Mouse (Mus musculus) left cerebral cortex, postnatal 4 days (tissue): ENCODE data around the gene Gapvd1. TPM values are rescaled to one million over a fixed set of nuclear protein-coding genes. Genes with fewer than 3 reads are reported as not detected.

ENCODE experiments used
- DNase-seq: peaks from one replicate; pipeline ENCODE4 v3.0.0-alpha.2; 2022
- intact Hi-C: fragments of 180-260 bp; cut with DNase I; formaldehyde crosslinking; loops from one replicate; pipeline ENCODE4 v1.15.1; 2025
- total RNA-seq, 2 experiments: library from RNA; stranded (reverse); gene quantifications; 2 replicates each; pipeline ENCODE4 v1.2.3; 2021

Gapvd1 gene
- total RNA-seq, 2 experiments from 2014 or later: 119 to 123 TPM

- intact Hi-C loops: no loop called here
- no peak for DNase-seq
These were observed 27.8 kb downstream of the Gapvd1 start for GRCm38 (mm10) chr2:34727045-34727728.

- intact Hi-C loops: no loop called here
These were observed 29.8 kb downstream of the Gapvd1 start for GRCm38 (mm10) chr2:34725269-34725668.

GRCm38 (mm10) chr2:34718196-34718595 lies 36.8 kb downstream of the Gapvd1 start:
- no peak for DNase-seq
- intact Hi-C loops: no loop called here

More at GRCm38 (mm10) chr2:34725269-34725668, 29.8 kb downstream of the Gapvd1 start:
- no peak for DNase-seq

GRCm38 (mm10) chr2:34711904-34712303 lies 43.1 kb downstream of the Gapvd1 start:
- no peak for DNase-seq
- intact Hi-C loops: no loop called here

GRCm38 (mm10) chr2:34708675-34709074 lies 46.4 kb downstream of the Gapvd1 start:
- DNase-seq: no peak
- intact Hi-C loops: no loop called here

- intact Hi-C loops: no loop called here
- no peak for DNase-seq
These were observed 58.4 kb downstream of the Gapvd1 start for GRCm38 (mm10) chr2:34696592-34696991.

- intact Hi-C loops: no loop called here
- DNase-seq: no peak
These were observed 62.2 kb downstream of the Gapvd1 start for GRCm38 (mm10) chr2:34692861-34693260.

GRCm38 (mm10) chr2:34684076-34684870 lies 70.8 kb downstream of the Gapvd1 start:
- intact Hi-C loops: no loop called here
- DNase-seq: peak; percentile 78

GRCm38 (mm10) chr2:34677976-34678375 lies 77.1 kb downstream of the Gapvd1 start:
- intact Hi-C loops: no loop called here
- DNase-seq: peak; percentile 66

GRCm38 (mm10) chr2:34677061-34677460 lies 78.0 kb downstream of the Gapvd1 start:
- intact Hi-C loops: no loop called here
- DNase-seq: peak; percentile 39

GRCm38 (mm10) chr2:34673846-34674245 lies 81.2 kb downstream of the Gapvd1 start:
- intact Hi-C loops: no loop called here

GRCm38 (mm10) chr2:34671385-34672026 lies 83.5 kb downstream of the Gapvd1 start:
- peak; percentile 81 for DNase-seq

More at GRCm38 (mm10) chr2:34673846-34674245, 81.2 kb downstream of the Gapvd1 start:
- DNase-seq: no peak

GRCm38 (mm10) chr2:34670470-34670869 lies 84.6 kb downstream of the Gapvd1 start:
- intact Hi-C loops: no loop called here
- no peak for DNase-seq

More at GRCm38 (mm10) chr2:34671385-34672026, 83.5 kb downstream of the Gapvd1 start:
- intact Hi-C loops: no loop called here

- intact Hi-C loops: no loop called here
- DNase-seq: no peak
These were observed 85.8 kb downstream of the Gapvd1 start for GRCm38 (mm10) chr2:34669203-34669746.

- DNase-seq: peak; percentile 71
- intact Hi-C loops: no loop called here
These were observed 86.4 kb downstream of the Gapvd1 start for GRCm38 (mm10) chr2:34668440-34669191.

GRCm38 (mm10) chr2:34667820-34668219 lies 87.2 kb downstream of the Gapvd1 start:
- no peak for DNase-seq
- intact Hi-C loops: no loop called here

- intact Hi-C loops: loop anchor here (10.0 kb wide), 2 partner anchors 403 to 903 kb away; no protein-coding TSS in a partner anchor
- peak; percentile 53 for DNase-seq
These were observed 107.6 kb downstream of the Gapvd1 start for GRCm38 (mm10) chr2:34647410-34647809.

- no peak for DNase-seq
- intact Hi-C loops: loop anchor here (10.0 kb wide), 2 partner anchors 402 to 902 kb away; no protein-coding TSS in a partner anchor
These were observed 108.5 kb downstream of the Gapvd1 start for GRCm38 (mm10) chr2:34646541-34646865.

GRCm38 (mm10) chr2:34645851-34646540 lies 109.0 kb downstream of the Gapvd1 start:
- DNase-seq: peak; percentile 69
- intact Hi-C loops: loop anchor here (10.0 kb wide), 2 partner anchors 401 to 901 kb away; no protein-coding TSS in a partner anchor
